Mouse (Mus musculus) intestine, postnatal 0 days (tissue): ENCODE results near the gene Atp8b2. TPM values are rescaled to one million over a fixed set of nuclear protein-coding genes. Genes with fewer than 3 reads are reported as not detected.

ENCODE experiments used
- ATAC-seq: fragments of 200-750 bp; cut with Nextera tagmentation; 2 replicates; pipeline ENCODE4 v1.8.0; 2017; ENCODE audit warnings: mild to moderate bottlenecking, moderate TSS enrichment, moderate library complexity
- H3K27ac ChIP-seq: fragments of 300-500 bp; sonication (generic); 2 replicates; pipeline ENCODE4 v1.5.1; 2014; ENCODE audit warnings: mild to moderate bottlenecking, low read depth, low read length, moderate library complexity
- H3K27me3 ChIP-seq: fragments of 300-500 bp; sonication (generic); replicated peaks from 2 replicates; pipeline ENCODE4 v1.6.1; 2014; ENCODE audit warnings: low read length, mixed read lengths; ENCODE audit not compliant: control insufficient read depth, insufficient read depth
- H3K36me3 ChIP-seq: fragments of 300-500 bp; sonication (generic); 2 replicates; pipeline ENCODE4 v1.6.1; 2014; ENCODE audit warnings: mild to moderate bottlenecking, moderate library complexity; ENCODE audit not compliant: control insufficient read depth, insufficient read depth
- H3K4me1 ChIP-seq: fragments of 300-500 bp; sonication (generic); replicated peaks from 2 replicates; pipeline ENCODE4 v1.6.1; 2014; ENCODE audit warnings: antibody characterized with exemption, low read length, mixed read lengths; ENCODE audit not compliant: control insufficient read depth, insufficient read depth
- H3K4me2 ChIP-seq: fragments of 300-500 bp; sonication (generic); replicated peaks from 2 replicates; pipeline ENCODE4 v1.6.1; 2014; ENCODE audit warnings: low read depth, mild to moderate bottlenecking, moderate library complexity
- H3K4me3 ChIP-seq: fragments of 300-500 bp; sonication (generic); 2 replicates; pipeline ENCODE4 v1.5.1; 2014; ENCODE audit warnings: low read depth, low read length
- H3K9ac ChIP-seq: fragments of 300-500 bp; sonication (generic); 2 replicates; pipeline ENCODE4 v1.6.1; 2014; ENCODE audit warnings: mild to moderate bottlenecking, low read depth, low read length
- H3K9me3 ChIP-seq: fragments of 300-500 bp; sonication (generic); 2 replicates; pipeline ENCODE4 v1.6.1; 2016; ENCODE audit warnings: mixed run types; ENCODE audit not compliant: control insufficient read depth
- CTCF ChIP-seq: sonication (generic); IDR thresholded peaks from 2 replicates; pipeline ENCODE4 v1.5.1; 2016; ENCODE audit warnings: low read depth, mild to moderate bottlenecking, control low read depth, antibody characterized with exemption, moderate library complexity
- WGBS: fragments of 180-500 bp; shearing (Covaris S2); extraction: QIAGEN DNeasy Blood & Tissue Kit; methylation state at CpG from one replicate; pipeline ENCODE4 v1.1.7; 2014; 5-methylcytosine and 5-hydroxymethylcytosine counted together
- microRNA-seq: library from miRNA; unstranded; fragments of <30 nt; microRNA quantifications from one replicate; pipeline ENCODE4, GENCODE M21; 2016
- polyA plus RNA-seq: library from polyadenylated mRNA; unstranded; fragments of >200 nt; fragmentation: Nextera tagmentation; extraction: Ambion mirVana; gene quantifications from 2 replicates; pipeline ENCODE4 v1.2.1, GENCODE M21; 2015

Gene Atp8b2
- polyA plus RNA-seq, 1 experiment from 2014 or later = 2.4 TPM

GRCm38 (mm10) chr3:89892517-89893106 is 70.7 kb downstream of the Atp8b2 start:
- Histone ChIP-seq H3K9me3 (no peaks in the 10 kb centered on the region), H3K27ac (no peak overlapping the region), H3K36me3 (no peaks in the 10 kb centered on the region), H3K9ac (no peak overlapping the region), H3K4me3 (no peak overlapping the region), H3K4me2 (no peak overlapping the region), H3K4me1 (no peaks in the 10 kb centered on the region), H3K27me3 (no peaks in the 10 kb centered on the region)
- ATAC-seq = no peak
- WGBS = 88% methylated on average over 5 of the region's 5 CpGs
- TF ChIP-seq CTCF = no peak

GRCm38 (mm10) chr3:89891696-89892095 is 71.6 kb downstream of the Atp8b2 start:
- ATAC-seq = no peak
- Histone ChIP-seq H3K9ac (no peak overlapping the region), H3K36me3 (no peaks in the 10 kb centered on the region), H3K4me3 (no peak overlapping the region), H3K4me2 (no peak overlapping the region), H3K4me1 (no peaks in the 10 kb centered on the region), H3K27me3 (no peaks in the 10 kb centered on the region), H3K27ac (no peak overlapping the region), H3K9me3 (no peaks in the 10 kb centered on the region)
- TF ChIP-seq CTCF = no peak

- Histone ChIP-seq H3K4me2 (no peak overlapping the region), H3K4me3 (no peak overlapping the region), H3K4me1 (no peaks in the 10 kb centered on the region), H3K36me3 (no peaks in the 10 kb centered on the region), H3K9me3 (no peaks in the 10 kb centered on the region), H3K27me3 (no peaks in the 10 kb centered on the region), H3K9ac (no peak overlapping the region), H3K27ac (no peak overlapping the region)
- 71% methylated on average over 8 of the region's 8 CpGs for WGBS
- no peak for ATAC-seq
- no peak for TF ChIP-seq CTCF
These were observed 73.4 kb downstream of the Atp8b2 start for GRCm38 (mm10) chr3:89889841-89890430.

Small RNAs within 50 kb of the gene (microRNA-seq; reads per million reads assigned to microRNA genes)
- not detected for gene Mir7669

Other genes with a start within 250 kb of the Atp8b2 start
- 10.3 and 11.0 TPM in 2 replicates for gene Adar, start 248.5 kb downstream of the Atp8b2 start, polyA plus RNA-seq
- 0.95 and 1.0 TPM in 2 replicates for gene Chrnb2, start 198.9 kb downstream of the Atp8b2 start, polyA plus RNA-seq
- 22.1 and 23.7 TPM in 2 replicates for gene Ube2q1, start 189.9 kb downstream of the Atp8b2 start, polyA plus RNA-seq
- gene She, start 132.1 kb downstream of the Atp8b2 start, polyA plus RNA-seq = 1.6 and 1.8 TPM in 2 replicates
- 2.8 and 3.2 TPM in 2 replicates for gene Il6ra, start 50.3 kb downstream of the Atp8b2 start, polyA plus RNA-seq
- 64.0 and 65.1 TPM in 2 replicates for gene Hax1, start 35.3 kb upstream of the Atp8b2 start, polyA plus RNA-seq
- gene 4933434E20Rik, start 88.1 kb upstream of the Atp8b2 start, polyA plus RNA-seq = 128 and 130 TPM in 2 replicates
- gene Ubap2l, start 89.1 kb upstream of the Atp8b2 start, polyA plus RNA-seq = 112 and 117 TPM in 2 replicates
- 311 and 332 TPM in 2 replicates for gene Tpm3, start 109.1 kb upstream of the Atp8b2 start, polyA plus RNA-seq
- gene Nup210l, start 140.6 kb upstream of the Atp8b2 start, polyA plus RNA-seq = 0.03 TPM in 1 of 2 replicates, not detected in the other